Mouse (Mus musculus) hindbrain, embryonic 10.5 days (tissue): ENCODE results near the gene Smyd2. TPM values are rescaled to one million over a fixed set of nuclear protein-coding genes. Genes with fewer than 3 reads are reported as not detected.

Experiments
- DNase-seq: peaks from one replicate; pipeline ENCODE4 v3.0.0-alpha.2; 2017; ENCODE audit warnings: low spot score
- H3K27ac ChIP-seq: fragments of 300-500 bp; sonication (generic); 2 replicates; pipeline ENCODE4 v1.5.1; 2016; ENCODE audit warnings: mild to moderate bottlenecking, moderate library complexity
- H3K27me3 ChIP-seq: fragments of 300-500 bp; sonication (generic); 2 replicates; pipeline ENCODE4 v1.6.1; 2016; ENCODE audit warnings: mild to moderate bottlenecking; ENCODE audit not compliant: poor library complexity, insufficient read depth, severe bottlenecking
- H3K36me3 ChIP-seq: fragments of 300-500 bp; sonication (generic); 2 replicates; pipeline ENCODE4 v1.6.1; 2016; ENCODE audit warnings: mild to moderate bottlenecking, moderate library complexity
- H3K4me1 ChIP-seq: fragments of 300-500 bp; sonication (generic); replicated peaks from 2 replicates; pipeline ENCODE4 v1.6.1; 2016; ENCODE audit warnings: mild to moderate bottlenecking
- H3K4me3 ChIP-seq: fragments of 300-500 bp; sonication (generic); 2 replicates; pipeline ENCODE4 v1.5.1; 2016; ENCODE audit warnings: mild to moderate bottlenecking, moderate library complexity
- H3K9me3 ChIP-seq: fragments of 300-500 bp; sonication (generic); 2 replicates; pipeline ENCODE4 v1.6.1; 2016; ENCODE audit warnings: mild to moderate bottlenecking, moderate library complexity
- WGBS: fragments of 180-500 bp; shearing (Covaris S2); methylation state at CpG from one replicate; pipeline ENCODE4 v1.1.7; 2016; 5-methylcytosine and 5-hydroxymethylcytosine counted together
- polyA plus RNA-seq: library from polyadenylated mRNA; unstranded; fragments of >200 nt; fragmentation: Nextera tagmentation; extraction: Ambion mirVana; gene quantifications from 2 replicates; pipeline ENCODE4 v1.2.1, GENCODE M21; 2016

Smyd2 gene
- polyA plus RNA-seq, 1 experiment from 2014 or later = 59.7 TPM

DNA sequence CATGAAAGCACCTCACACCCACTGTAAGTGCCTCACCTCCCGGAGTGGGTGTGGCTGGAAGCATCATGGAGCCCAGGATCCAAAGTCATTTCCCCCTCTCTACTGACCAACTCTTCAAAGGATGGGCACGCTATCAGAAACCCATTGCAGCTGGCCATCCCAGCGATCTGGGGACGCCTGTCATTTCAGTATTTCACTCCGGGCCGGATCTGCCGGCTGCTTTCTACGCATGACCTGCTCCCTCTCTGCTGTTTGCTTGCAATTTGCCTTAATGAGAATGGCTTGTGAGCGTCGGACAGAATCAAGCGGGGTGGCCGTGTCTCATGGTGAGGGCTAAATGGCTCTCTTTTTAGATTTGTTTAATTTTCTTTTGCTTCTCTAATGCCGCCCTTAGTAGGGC, 88.0 kb downstream of the Smyd2 start:
- 67% methylated on average over 13 of the region's 13 CpGs for WGBS
- no peak overlapping the region for H3K4me3 ChIP-seq
- DNase-seq = no peak
- H3K27ac ChIP-seq = no peak overlapping the region
- peaks cover 11% of the 10 kb centered on the region; the same call in 1 of the 2 replicates for H3K36me3 ChIP-seq
- H3K27me3 ChIP-seq = no peaks in the 10 kb centered on the region
- no peaks in the 10 kb centered on the region for H3K9me3 ChIP-seq
- peaks cover 33% of the 10 kb centered on the region for H3K4me1 ChIP-seq

- DNase-seq = no peak
- H3K27me3 ChIP-seq = no peaks in the 10 kb centered on the region
- no peak overlapping the region for H3K4me3 ChIP-seq
- H3K9me3 ChIP-seq = no peaks in the 10 kb centered on the region
- WGBS = 76% methylated on average over 7 of the region's 7 CpGs
- no peak overlapping the region for H3K27ac ChIP-seq
- peaks cover 14% of the 10 kb centered on the region; the same call in 1 of the 2 replicates for H3K36me3 ChIP-seq
- H3K4me1 ChIP-seq = peaks cover 33% of the 10 kb centered on the region
Observed at GRCm38 (mm10) chr1:189833351-189833750, 88.8 kb downstream of the Smyd2 start.

GRCm38 (mm10) chr1:189830797-189831232, 91.3 kb downstream of the Smyd2 start:
- Histone ChIP-seq H3K27ac (peak overlapping the region; percentile 62), H3K4me1 (peaks cover 33% of the 10 kb centered on the region), H3K36me3 (peaks cover 21% of the 10 kb centered on the region), H3K9me3 (no peaks in the 10 kb centered on the region), H3K27me3 (no peaks in the 10 kb centered on the region), H3K4me3 (no peak overlapping the region)
- 14% methylated on average over 12 of the region's 12 CpGs for WGBS
- DNase-seq = no peak

Other genes starting within 250 kb of the Smyd2 start
- 71.0 and 122 TPM in 2 replicates for gene Cenpf, start 234.3 kb downstream of the Smyd2 start, polyA plus RNA-seq
- 5.0 and 5.1 TPM in 2 replicates for gene Ptpn14, start 194.1 kb downstream of the Smyd2 start, polyA plus RNA-seq
- gene Prox1, start 248.4 kb upstream of the Smyd2 start, polyA plus RNA-seq = 7.5 and 9.4 TPM in 2 replicates